Mouse (Mus musculus) liver, embryonic 11.5 days (tissue): Measurements from ENCODE around the gene Aoc2. TPM values are rescaled to one million over a fixed set of nuclear protein-coding genes. Genes with fewer than 3 reads are reported as not detected.

Experiments used
- ATAC-seq: fragments of 200-750 bp; cut with Nextera tagmentation; replicated peaks from 2 replicates; pipeline ENCODE4 v1.8.0; 2017; ENCODE audit warnings: moderate number of reproducible peaks, mild to moderate bottlenecking, moderate TSS enrichment, moderate library complexity; ENCODE audit not compliant: low FRiP score
- DNase-seq: peaks from one replicate; pipeline ENCODE4 v3.0.0-alpha.2; 2017; ENCODE audit warnings: low spot score
- H3K27ac ChIP-seq: fragments of 300-500 bp; sonication (generic); 2 replicates; pipeline ENCODE4 v1.5.1; 2014; ENCODE audit warnings: mild to moderate bottlenecking, low read depth, low read length, control low read depth
- H3K27me3 ChIP-seq: fragments of 300-500 bp; sonication (generic); replicated peaks from 2 replicates; pipeline ENCODE4 v1.6.1; 2014; ENCODE audit warnings: low read length, mixed read lengths; ENCODE audit not compliant: control insufficient read depth, insufficient read depth
- H3K36me3 ChIP-seq: fragments of 300-500 bp; sonication (generic); 2 replicates; pipeline ENCODE4 v1.6.1; 2014; ENCODE audit warnings: mild to moderate bottlenecking, low read length, moderate library complexity, mixed read lengths; ENCODE audit not compliant: control insufficient read depth, insufficient read depth
- H3K4me1 ChIP-seq: fragments of 300-500 bp; sonication (generic); replicated peaks from 2 replicates; pipeline ENCODE4 v1.6.1; 2014; ENCODE audit warnings: low read length, mixed read lengths; ENCODE audit not compliant: control insufficient read depth, insufficient read depth
- H3K4me2 ChIP-seq: fragments of 300-500 bp; sonication (generic); 2 replicates; pipeline ENCODE4 v1.6.1; 2014; ENCODE audit warnings: mild to moderate bottlenecking, control low read depth, moderate library complexity
- H3K4me3 ChIP-seq: fragments of 300-500 bp; sonication (generic); 2 replicates; pipeline ENCODE4 v1.5.1; 2014; ENCODE audit warnings: low read depth, low read length, control low read depth
- H3K9ac ChIP-seq: fragments of 300-500 bp; sonication (generic); 2 replicates; pipeline ENCODE4 v1.6.1; 2014; ENCODE audit warnings: low read depth, low read length, control low read depth
- H3K9me3 ChIP-seq: fragments of 300-500 bp; sonication (generic); 2 replicates; pipeline ENCODE4 v1.6.1; 2016; ENCODE audit warnings: low read length, inconsistent platforms, mixed read lengths; ENCODE audit not compliant: control insufficient read depth
- WGBS: fragments of 180-500 bp; shearing (Covaris S2); extraction: QIAGEN DNeasy Blood & Tissue Kit; methylation state at CpG from one replicate; pipeline ENCODE4 v1.1.7; 2014; 5-methylcytosine and 5-hydroxymethylcytosine counted together
- polyA plus RNA-seq: library from polyadenylated mRNA; unstranded; fragments of >200 nt; fragmentation: Nextera tagmentation; extraction: Ambion mirVana; gene quantifications from 2 replicates; pipeline ENCODE4 v1.2.1, GENCODE M21; 2014

Gene Aoc2
- polyA plus RNA-seq, 1 experiment from 2014 or later = 2.9 TPM

DNA sequence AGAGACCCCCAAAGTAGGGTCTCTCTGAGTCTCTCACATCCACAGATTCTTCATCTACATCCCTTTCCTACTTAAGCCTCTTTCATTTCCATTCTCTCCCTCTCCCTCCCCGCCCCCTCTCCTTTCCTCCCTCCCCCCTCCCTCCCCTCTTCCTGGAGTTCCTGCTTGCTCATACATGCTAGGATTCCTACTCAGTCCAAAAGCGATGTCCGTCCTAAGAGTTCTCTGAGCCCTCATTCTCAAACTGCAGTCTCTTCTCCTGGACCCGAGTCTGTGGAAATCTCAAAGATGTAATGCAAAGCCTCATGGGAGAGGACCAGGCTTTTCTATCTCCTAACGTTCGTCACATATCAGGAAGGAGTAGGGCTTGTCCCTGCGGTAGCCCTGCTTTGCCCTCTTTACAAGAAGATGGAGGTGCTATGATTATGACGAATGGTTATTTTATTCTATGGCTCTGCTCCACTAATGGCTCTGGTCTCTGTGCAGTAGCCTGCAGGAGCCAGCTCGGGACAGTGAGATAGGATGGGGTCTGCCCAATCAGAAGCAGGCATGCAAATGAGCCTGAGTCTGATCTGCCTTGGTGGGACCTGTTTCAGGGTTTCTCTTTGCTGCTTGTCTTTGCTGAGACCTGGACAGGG, 13.4 kb downstream of the Aoc2 start:
- ATAC-seq (peak; percentile 93), DNase-seq (peak; percentile 49)
- H3K4me2 ChIP-seq = peak overlapping the region; percentile 55
- peaks cover 9% of the 10 kb centered on the region for H3K4me1 ChIP-seq
- 2% methylated on average over 9 of the region's 9 CpGs for WGBS
- H3K27ac ChIP-seq = 0 out of 2 replicates have a peak overlapping the region, but pooled peaks have one; percentile 20
- H3K36me3 ChIP-seq = no peaks in the 10 kb centered on the region
- H3K9ac ChIP-seq = no peak overlapping the region
- H3K9me3 ChIP-seq = no peaks in the 10 kb centered on the region
- H3K27me3 ChIP-seq = no peaks in the 10 kb centered on the region
- H3K4me3 ChIP-seq = peak overlapping the region; percentile 14

GRCm38 (mm10) chr11:101347083-101347775, 22.4 kb downstream of the Aoc2 start:
- H3K36me3 ChIP-seq = no peaks in the 10 kb centered on the region
- no peaks in the 10 kb centered on the region for H3K27me3 ChIP-seq
- H3K9ac ChIP-seq = no peak overlapping the region
- DNase-seq (no peak), ATAC-seq (no peak)
- 67% methylated on average over 10 of the region's 10 CpGs for WGBS
- H3K4me3 ChIP-seq = no peak overlapping the region
- no peaks in the 10 kb centered on the region for H3K9me3 ChIP-seq
- H3K4me2 ChIP-seq = no peak overlapping the region
- no peaks in the 10 kb centered on the region; the same call in 1 of the 2 replicates for H3K4me1 ChIP-seq
- no peak overlapping the region for H3K27ac ChIP-seq

DNA sequence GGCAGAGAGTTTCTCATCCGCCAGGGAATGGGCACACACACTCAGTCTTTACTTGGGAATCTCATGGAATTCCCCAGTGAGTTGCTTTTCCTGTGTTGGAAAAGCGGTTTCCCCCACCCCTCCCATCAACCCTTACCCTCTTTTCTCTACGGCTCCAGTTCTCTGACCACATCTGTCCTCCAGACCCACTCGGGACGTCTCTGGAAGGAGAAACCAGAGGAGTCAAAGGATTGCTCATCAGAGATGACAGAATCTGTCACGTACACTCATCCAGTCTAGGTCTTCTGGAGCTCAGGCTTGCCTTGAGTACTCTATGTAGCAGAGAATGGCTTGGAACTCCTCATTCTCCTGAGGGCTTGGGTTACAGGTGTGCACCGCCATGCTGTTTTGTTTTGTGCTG, 23.9 kb downstream of the Aoc2 start:
- no peak overlapping the region for H3K4me2 ChIP-seq
- H3K9ac ChIP-seq = no peak overlapping the region
- no peaks in the 10 kb centered on the region; the same call in 1 of the 2 replicates for H3K4me1 ChIP-seq
- DNase-seq (no peak), ATAC-seq (no peak)
- 69% methylated on average over 7 of the region's 7 CpGs for WGBS
- no peaks in the 10 kb centered on the region for H3K36me3 ChIP-seq
- no peaks in the 10 kb centered on the region; the same call in 1 of the 2 replicates for H3K27me3 ChIP-seq
- H3K27ac ChIP-seq = no peak overlapping the region
- no peak overlapping the region for H3K4me3 ChIP-seq
- H3K9me3 ChIP-seq = no peaks in the 10 kb centered on the region

DNA sequence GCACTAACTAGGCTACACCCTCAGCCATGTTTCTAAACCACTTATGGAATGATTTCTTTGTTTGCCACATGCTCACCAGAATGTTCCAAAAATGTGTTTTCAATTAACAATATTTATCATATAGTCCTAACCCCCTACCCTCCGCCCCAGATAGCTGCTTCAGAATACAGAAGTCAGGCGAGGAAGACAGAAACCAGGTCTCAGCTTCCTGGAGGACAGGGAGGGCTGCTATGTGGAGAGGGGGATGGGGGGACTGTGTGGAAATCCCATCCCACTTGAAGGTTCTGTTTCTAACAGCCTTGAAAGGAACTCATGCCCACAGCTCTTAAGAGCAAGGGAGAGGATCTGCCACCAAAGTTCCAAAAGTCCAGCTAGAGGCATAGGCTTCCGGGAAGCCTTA, 24.4 kb downstream of the Aoc2 start:
- H3K4me3 ChIP-seq = no peak overlapping the region
- ATAC-seq (no peak), DNase-seq (no peak)
- H3K9me3 ChIP-seq = no peaks in the 10 kb centered on the region
- no peaks in the 10 kb centered on the region; the same call in 1 of the 2 replicates for H3K27me3 ChIP-seq
- WGBS = 62% methylated on average over 3 of the region's 3 CpGs
- no peak overlapping the region for H3K4me2 ChIP-seq
- H3K4me1 ChIP-seq = peaks cover 2% of the 10 kb centered on the region; the same call in 1 of the 2 replicates
- H3K36me3 ChIP-seq = no peaks in the 10 kb centered on the region
- H3K27ac ChIP-seq = no peak overlapping the region
- H3K9ac ChIP-seq = no peak overlapping the region

DNA sequence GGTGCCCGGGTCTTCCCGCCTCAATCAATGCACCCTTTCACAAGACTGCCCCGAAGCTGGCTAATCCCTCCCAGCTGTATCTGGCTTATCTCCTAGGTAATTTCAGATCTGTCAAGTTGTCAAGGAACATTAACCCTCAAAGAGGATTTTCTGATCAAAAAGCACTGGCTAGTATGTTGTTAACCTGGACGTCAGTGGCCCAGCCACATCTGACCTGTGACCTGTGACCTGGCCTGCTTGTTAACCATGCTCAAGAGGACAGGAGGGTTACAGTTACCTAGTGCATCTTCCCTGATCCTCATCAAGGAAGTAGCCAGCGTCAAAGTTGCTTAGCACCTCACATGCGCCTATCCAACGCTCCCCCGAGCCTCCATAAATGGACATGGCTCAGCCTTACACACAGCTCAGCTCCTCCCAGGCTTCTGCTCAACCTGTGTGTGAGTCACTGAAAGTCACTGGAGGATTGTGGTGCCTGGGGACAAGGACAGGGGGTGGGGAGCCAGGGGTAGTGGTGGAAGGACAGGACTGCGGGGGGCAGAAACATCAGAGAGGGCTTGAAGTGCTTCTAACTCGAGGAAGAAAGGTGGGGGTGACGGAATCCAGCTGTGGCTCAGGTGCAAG, 26.3 kb downstream of the Aoc2 start:
- H3K4me3 ChIP-seq = no peak overlapping the region
- H3K4me2 ChIP-seq = no peak overlapping the region
- no peak overlapping the region for H3K27ac ChIP-seq
- peaks cover 3% of the 10 kb centered on the region; the same call in 1 of the 2 replicates for H3K4me1 ChIP-seq
- ATAC-seq (no peak), DNase-seq (no peak)
- H3K27me3 ChIP-seq = no peaks in the 10 kb centered on the region; the same call in 1 of the 2 replicates
- no peaks in the 10 kb centered on the region for H3K9me3 ChIP-seq
- no peak overlapping the region for H3K9ac ChIP-seq
- no peaks in the 10 kb centered on the region for H3K36me3 ChIP-seq
- WGBS = 55% methylated on average over 11 of the region's 11 CpGs

DNA sequence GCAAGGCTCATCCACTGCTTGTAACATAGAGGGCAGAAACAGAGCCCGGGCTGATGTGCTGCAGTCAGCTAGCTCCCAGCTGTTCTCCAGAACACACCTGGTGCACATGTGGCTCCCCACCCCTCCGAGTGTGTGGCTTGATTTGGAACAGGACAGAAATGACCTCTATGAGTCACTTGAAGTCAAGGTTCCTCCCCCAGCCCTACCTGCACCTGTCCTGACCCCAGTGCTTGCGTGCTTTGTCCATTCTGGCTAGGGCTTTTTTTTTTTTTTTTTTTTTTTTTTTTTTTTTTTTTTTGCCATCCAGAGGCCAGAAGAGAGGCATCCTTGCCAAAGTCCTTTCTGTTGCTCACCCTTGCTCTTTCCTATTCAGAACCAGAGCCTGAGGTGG, 26.9 kb downstream of the Aoc2 start:
- Histone ChIP-seq H3K4me3 (no peak overlapping the region), H3K9me3 (no peaks in the 10 kb centered on the region), H3K4me1 (peaks cover 3% of the 10 kb centered on the region; the same call in 1 of the 2 replicates), H3K27me3 (no peaks in the 10 kb centered on the region; the same call in 1 of the 2 replicates), H3K4me2 (no peak overlapping the region), H3K27ac (no peak overlapping the region), H3K36me3 (no peaks in the 10 kb centered on the region), H3K9ac (no peak overlapping the region)
- DNase-seq (no peak), ATAC-seq (no peak)
- WGBS = 60% methylated on average over 3 of the region's 3 CpGs

DNA sequence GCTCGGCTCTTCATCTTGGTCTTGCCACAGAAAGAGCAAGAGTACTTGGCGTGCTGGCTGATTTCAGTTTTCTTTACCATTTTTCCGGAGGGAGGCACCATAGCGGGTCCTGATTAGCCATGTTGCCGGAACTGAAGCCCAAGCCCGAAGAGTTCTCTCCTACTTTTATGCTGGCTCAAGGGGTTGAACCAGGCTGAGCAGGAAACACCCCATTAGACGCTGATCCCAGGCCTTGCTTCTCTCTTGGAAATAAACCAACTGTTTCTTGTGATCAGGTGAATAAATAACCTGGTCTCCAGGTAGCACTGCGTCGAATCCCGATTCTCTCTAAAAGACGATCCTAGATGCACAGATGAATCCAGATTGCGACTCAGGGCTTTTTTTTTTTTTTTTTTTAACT, 28.6 kb downstream of the Aoc2 start:
- no peak overlapping the region for H3K9ac ChIP-seq

DNA sequence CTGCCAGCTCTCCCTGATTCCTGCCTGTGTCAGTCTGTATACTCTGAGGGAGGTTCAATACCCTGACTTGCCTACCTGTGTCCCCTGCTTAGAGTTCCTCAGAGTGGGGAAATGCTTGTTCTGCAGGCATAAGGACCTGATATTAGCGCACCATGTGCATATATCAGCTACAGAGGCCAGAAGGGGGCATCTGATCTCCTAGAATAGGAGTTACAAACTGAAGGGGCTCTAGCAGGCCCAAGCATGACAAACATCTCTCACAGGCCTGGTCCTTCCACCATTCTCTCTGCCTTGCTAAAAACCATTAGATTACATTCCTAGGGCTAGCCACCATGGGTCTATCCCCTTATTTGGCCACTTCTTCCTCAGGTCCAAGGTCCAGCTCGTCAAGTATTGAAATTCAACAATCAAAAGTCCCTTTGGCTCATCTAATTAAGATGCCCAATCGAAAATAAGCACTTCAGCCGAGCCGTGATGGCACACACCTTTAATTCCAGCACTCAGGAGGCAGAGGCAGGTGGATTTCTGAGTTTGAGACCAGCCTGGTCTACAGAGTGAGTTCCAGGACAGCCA, 29.7 kb downstream of the Aoc2 start:
- H3K4me1 ChIP-seq = peaks cover 3% of the 10 kb centered on the region; the same call in 1 of the 2 replicates
- no peak overlapping the region for H3K27ac ChIP-seq
- H3K27me3 ChIP-seq = no peaks in the 10 kb centered on the region; the same call in 1 of the 2 replicates
- 79% methylated on average over 5 of the region's 5 CpGs for WGBS
- no peak overlapping the region for H3K4me3 ChIP-seq
- H3K9ac ChIP-seq = no peak overlapping the region
- H3K9me3 ChIP-seq = no peaks in the 10 kb centered on the region
- no peak for DNase-seq
- no peak for ATAC-seq
- H3K4me2 ChIP-seq = no peak overlapping the region
- no peaks in the 10 kb centered on the region for H3K36me3 ChIP-seq

More for the DNA sequence above, 28.6 kb downstream of the Aoc2 start:
- DNase-seq = no peak
- H3K27ac ChIP-seq = no peak overlapping the region
- no peaks in the 10 kb centered on the region for H3K36me3 ChIP-seq
- no peak overlapping the region for H3K4me2 ChIP-seq
- H3K9me3 ChIP-seq = no peaks in the 10 kb centered on the region
- 84% methylated on average over 12 of the region's 12 CpGs for WGBS
- no peaks in the 10 kb centered on the region; the same call in 1 of the 2 replicates for H3K27me3 ChIP-seq
- ATAC-seq = no peak
- H3K4me3 ChIP-seq = no peak overlapping the region
- peaks cover 3% of the 10 kb centered on the region; the same call in 1 of the 2 replicates for H3K4me1 ChIP-seq
